Mouse (Mus musculus): ENCODE measurements around the gene Agrn. TPM values are rescaled to one million over a fixed set of nuclear protein-coding genes. Genes with fewer than 3 reads are reported as not detected.
A peak's percentile ranks its signal among the peaks of the same experiment; 100 is the strongest.
"Not testable (repeated sequence)": the region's sequence is repeated elsewhere in the genome, so short reads cannot be mapped to it uniquely, and the experiment has no call there.

The Agrn gene
- total RNA-seq, 2 experiments from 2014 or later: 31.4 to 40.8 TPM

- DNase-seq: not testable (repeated sequence)
Observed at GRCm38 (mm10) chr4:156150887-156151286, 46.4 kb downstream of the Agrn start.

GRCm38 (mm10) chr4:156136285-156137100 is 60.8 kb downstream of the Agrn start:
- no peak for DNase-seq

GRCm38 (mm10) chr4:156135801-156136200 is 61.5 kb downstream of the Agrn start:
- DNase-seq: no peak

GRCm38 (mm10) chr4:156135112-156135511 is 62.2 kb downstream of the Agrn start:
- DNase-seq: no peak

- no peak for DNase-seq
Observed at GRCm38 (mm10) chr4:156133943-156134605, 63.2 kb downstream of the Agrn start.

- DNase-seq: no peak
Observed at GRCm38 (mm10) chr4:156133334-156133733, 64.0 kb downstream of the Agrn start.

- no peak for DNase-seq
Observed at GRCm38 (mm10) chr4:156130940-156131339, 66.3 kb downstream of the Agrn start.

GRCm38 (mm10) chr4:156130436-156130835 is 66.9 kb downstream of the Agrn start, which contains the start of gene Rnf223:
Gene Rnf223, plus strand, starts transcription at chr4:156130513.
- no peak for DNase-seq

- DNase-seq: peak; percentile 1
Observed at GRCm38 (mm10) chr4:156128746-156129145, 68.5 kb downstream of the Agrn start.

- DNase-seq: no peak
Observed at GRCm38 (mm10) chr4:156126841-156127240, 70.4 kb downstream of the Agrn start.

GRCm38 (mm10) chr4:156125393-156125792 is 71.9 kb downstream of the Agrn start:
- DNase-seq: no peak

GRCm38 (mm10) chr4:156124077-156124476 is 73.2 kb downstream of the Agrn start:
- DNase-seq: no peak

Small RNAs within 50 kb of the gene (microRNA-seq; reads per million reads assigned to microRNA genes)
- gene Mir7658: 0.25 to 1.6 reads per million in 2 experiments

Other genes with a start within 250 kb of the Agrn start
- gene C1qtnf12, start 235.2 kb downstream of the Agrn start, total RNA-seq (2021): 10 to 100 TPM; 20.8 to 23.1 TPM
- 1 to 10 TPM; 3.1 to 3.8 TPM for gene B3galt6, start 204.8 kb downstream of the Agrn start, total RNA-seq (2021)
- 10 to 100 TPM; 87.9 to 96.0 TPM for gene Sdf4, start 204.6 kb downstream of the Agrn start, total RNA-seq (2021)
- under 1 TPM; 0.31 to 0.93 TPM for gene Tnfrsf4, start 183.6 kb downstream of the Agrn start, total RNA-seq (2021)
- gene Tnfrsf18, start 171.3 kb downstream of the Agrn start, total RNA-seq (2021): under 1 TPM in 1 of 2 experiments, not detected in 1; 0.36 TPM
- not detected for gene Ttll10, start 138.1 kb downstream of the Agrn start, total RNA-seq (2021)
- gene 9430015G10Rik, start 87.5 kb downstream of the Agrn start, total RNA-seq (2021): 1 to 10 TPM; 3.0 to 5.8 TPM
- under 1 TPM; 0.14 to 0.16 TPM for gene Rnf223, start 67.0 kb downstream of the Agrn start, total RNA-seq (2021)
- under 1 TPM in 1 of 2 experiments, not detected in 1; 0.33 TPM for gene Isg15, start 3.3 kb upstream of the Agrn start, total RNA-seq (2021)
- 1 to 10 TPM; 2.7 to 3.2 TPM for gene AW011738, start 5.8 kb upstream of the Agrn start, total RNA-seq (2021)
- gene Perm1, start 18.4 kb upstream of the Agrn start, total RNA-seq (2021): 10 to 100 TPM; 41.4 to 50.3 TPM
- gene Plekhn1, start 37.4 kb upstream of the Agrn start, total RNA-seq (2021): 1 to 10 TPM; 6.5 to 8.7 TPM
- 10 to 100 TPM; 28.3 to 31.8 TPM for gene Noc2l, start 38.5 kb upstream of the Agrn start, total RNA-seq (2021)
- gene Samd11, start 58.2 kb upstream of the Agrn start, total RNA-seq (2021): under 1 TPM; 0.35 to 0.79 TPM
- gene Vmn2r-ps159, start 133.6 kb upstream of the Agrn start, total RNA-seq (2021): not detected